Mouse (Mus musculus): Measurements from ENCODE around the gene Cuta.
"Not testable (repeated sequence)": the region's sequence is repeated elsewhere in the genome, so short reads cannot be mapped to it uniquely, and the experiment has no call there.

Gene Cuta

GRCm38 (mm10) chr17:26935027-26935426 lies 4.3 kb downstream of the Cuta start:
- DNase-seq (ENCODE audit: low spot score) = no peak

- DNase-seq (ENCODE audit: low spot score) = no peak
Observed at GRCm38 (mm10) chr17:26933885-26934827, 5.2 kb downstream of the Cuta start.

- DNase-seq (ENCODE audit: low spot score) = no peak
Observed at GRCm38 (mm10) chr17:26933419-26933818, 6.0 kb downstream of the Cuta start.

GRCm38 (mm10) chr17:26932839-26933398 lies 6.5 kb downstream of the Cuta start, which contains the start of gene Phf1:
Phf1 (plus strand) TSS chr17:26933052.
- peak; percentile 93 for DNase-seq (ENCODE audit: low spot score)

- not testable (repeated sequence) for DNase-seq (ENCODE audit: low spot score)
Observed at GRCm38 (mm10) chr17:26931795-26932194, 7.6 kb downstream of the Cuta start.

GRCm38 (mm10) chr17:26925414-26925813 lies 14.0 kb downstream of the Cuta start:
- not testable (repeated sequence) for DNase-seq (ENCODE audit: low spot score)

DNA sequence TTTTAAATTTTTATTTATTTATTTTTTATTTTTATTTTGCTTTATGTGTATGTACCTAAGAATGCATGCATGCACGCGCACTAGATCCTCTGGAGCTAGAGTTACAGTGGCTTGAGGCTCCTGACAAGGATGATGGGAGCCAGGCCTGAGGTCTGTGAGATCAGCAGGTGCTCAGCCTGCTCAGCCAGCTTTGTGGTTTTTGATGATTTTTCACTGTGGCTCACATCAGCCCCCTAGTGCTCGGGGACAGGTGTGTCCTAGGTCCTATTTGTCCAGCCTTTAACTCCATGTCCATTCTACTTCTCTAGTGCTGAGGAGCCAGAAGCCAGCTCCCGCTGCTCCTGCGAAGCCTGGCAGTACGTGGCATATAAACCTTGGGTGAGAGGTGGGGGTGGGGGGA lies 17.0 kb downstream of the Cuta start:
- DNase-seq (ENCODE audit: low spot score) = not testable (repeated sequence)

GRCm38 (mm10) chr17:26919516-26919915 lies 19.9 kb downstream of the Cuta start:
- DNase-seq (ENCODE audit: low spot score) = not testable (repeated sequence)

- no peak for DNase-seq (ENCODE audit: low spot score)
Observed at GRCm38 (mm10) chr17:26918343-26918742, 21.0 kb downstream of the Cuta start.

GRCm38 (mm10) chr17:26917560-26917959 lies 21.8 kb downstream of the Cuta start:
- not testable (repeated sequence) for DNase-seq (ENCODE audit: low spot score)

GRCm38 (mm10) chr17:26916711-26917482 lies 22.5 kb downstream of the Cuta start, which contains the start of gene Kifc5b:
Kifc5b (plus strand) TSS chr17:26917091.
- DNase-seq (ENCODE audit: low spot score) = peak; percentile 100

DNA sequence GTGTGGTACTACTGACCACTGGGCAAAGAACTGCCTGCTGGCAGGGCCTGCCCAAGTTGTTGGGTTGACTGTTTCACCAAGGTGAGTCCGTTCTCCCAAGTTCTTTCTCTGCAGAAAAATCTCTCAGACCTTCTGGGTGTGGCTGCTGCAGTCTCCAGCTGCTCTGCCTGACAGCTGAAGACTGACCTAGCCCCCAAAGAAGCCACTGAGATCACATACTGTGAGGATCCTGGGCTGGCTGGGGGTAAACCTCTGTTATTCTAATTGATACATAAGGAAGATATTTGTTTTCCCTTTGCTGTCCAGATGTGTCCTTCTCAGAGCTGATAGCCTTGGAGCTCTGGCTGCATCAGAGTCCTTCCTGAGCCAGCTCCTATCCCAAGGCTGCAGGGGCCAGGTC lies 24.1 kb downstream of the Cuta start:
- DNase-seq (ENCODE audit: low spot score) = no peak

DNA sequence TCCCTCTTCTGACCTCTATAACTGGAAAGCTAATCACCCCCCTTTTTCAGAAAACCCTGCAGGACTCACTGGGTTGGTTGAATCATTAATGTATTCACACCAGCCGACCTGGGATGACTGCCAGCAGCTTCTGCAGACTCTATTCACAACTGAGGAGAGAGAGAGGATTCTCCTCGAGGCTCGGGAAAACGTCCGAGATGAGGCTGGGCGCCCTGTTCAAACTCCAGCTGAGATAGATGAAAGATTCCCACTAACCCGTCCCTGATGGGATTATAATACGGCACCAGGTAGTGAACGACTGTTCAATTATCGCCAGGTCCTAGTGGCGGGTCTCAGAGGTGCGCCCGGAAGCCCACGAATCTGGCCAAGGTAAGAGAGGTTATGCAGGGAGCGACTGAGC lies 31.9 kb downstream of the Cuta start:
- not testable (repeated sequence) for DNase-seq (ENCODE audit: low spot score)

GRCm38 (mm10) chr17:26904320-26904719 lies 35.0 kb downstream of the Cuta start:
- DNase-seq (ENCODE audit: low spot score) = no peak

DNA sequence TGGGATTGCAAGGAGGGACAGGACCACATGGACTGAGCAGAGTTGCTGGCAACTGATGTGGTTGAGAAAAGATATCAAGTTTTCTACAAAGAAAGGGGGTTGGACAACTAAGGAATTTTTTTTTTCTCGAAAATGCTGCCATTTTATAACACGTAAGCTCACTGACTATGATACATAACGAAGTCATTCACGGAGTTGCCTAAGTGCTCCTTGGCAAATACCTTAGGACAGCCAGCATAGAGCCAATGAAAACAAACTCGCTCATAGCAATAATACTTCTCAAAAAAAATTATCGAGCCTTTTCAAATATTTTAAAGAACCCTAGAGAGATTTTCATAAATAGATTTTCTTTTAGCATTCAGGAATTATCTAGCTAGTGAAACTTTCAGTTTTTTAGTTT lies 38.5 kb downstream of the Cuta start:
- DNase-seq (ENCODE audit: low spot score) = no peak

DNA sequence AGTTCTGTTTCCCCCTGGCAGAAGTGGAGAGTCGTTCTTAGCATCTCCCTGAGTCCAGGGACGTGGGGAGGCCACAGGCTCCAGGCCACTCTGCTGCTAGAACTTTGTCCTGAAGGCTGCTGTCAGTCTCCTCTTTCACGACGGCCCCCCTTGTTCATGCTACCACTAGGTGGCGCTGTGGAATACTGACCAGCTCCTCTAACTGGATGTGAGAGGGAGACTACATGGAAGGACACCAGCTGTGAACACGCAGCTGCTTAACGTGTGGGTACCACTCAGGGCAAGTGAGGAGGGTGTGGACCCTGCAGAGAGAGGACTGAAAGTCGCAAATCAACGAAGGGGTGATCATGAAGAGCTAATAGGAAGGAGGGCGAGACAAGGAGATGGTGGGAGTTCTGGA lies 43.8 kb downstream of the Cuta start:
- DNase-seq (ENCODE audit: low spot score) = no peak

DNA sequence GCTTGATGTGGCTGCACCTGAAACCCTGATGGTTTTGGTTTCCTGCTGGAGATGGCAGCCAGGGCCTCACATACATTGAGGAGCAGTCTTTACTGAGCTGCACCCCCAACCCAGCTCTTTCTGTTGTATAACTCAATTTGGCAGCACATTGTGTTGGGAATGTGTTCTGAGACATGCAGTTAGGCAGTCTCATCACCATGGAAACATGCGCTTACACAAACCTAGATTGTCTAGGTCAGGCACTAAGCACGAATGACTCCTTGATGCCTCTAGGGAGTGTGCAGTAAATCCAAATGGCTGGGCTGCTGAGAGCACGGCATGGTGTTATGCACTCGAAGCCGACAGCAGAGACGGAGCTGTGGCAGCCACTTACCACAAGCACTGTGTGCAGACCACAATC lies 45.0 kb downstream of the Cuta start:
- DNase-seq (ENCODE audit: low spot score) = no peak

GRCm38 (mm10) chr17:26893492-26893891 lies 45.9 kb downstream of the Cuta start:
- no peak for DNase-seq (ENCODE audit: low spot score)

DNA sequence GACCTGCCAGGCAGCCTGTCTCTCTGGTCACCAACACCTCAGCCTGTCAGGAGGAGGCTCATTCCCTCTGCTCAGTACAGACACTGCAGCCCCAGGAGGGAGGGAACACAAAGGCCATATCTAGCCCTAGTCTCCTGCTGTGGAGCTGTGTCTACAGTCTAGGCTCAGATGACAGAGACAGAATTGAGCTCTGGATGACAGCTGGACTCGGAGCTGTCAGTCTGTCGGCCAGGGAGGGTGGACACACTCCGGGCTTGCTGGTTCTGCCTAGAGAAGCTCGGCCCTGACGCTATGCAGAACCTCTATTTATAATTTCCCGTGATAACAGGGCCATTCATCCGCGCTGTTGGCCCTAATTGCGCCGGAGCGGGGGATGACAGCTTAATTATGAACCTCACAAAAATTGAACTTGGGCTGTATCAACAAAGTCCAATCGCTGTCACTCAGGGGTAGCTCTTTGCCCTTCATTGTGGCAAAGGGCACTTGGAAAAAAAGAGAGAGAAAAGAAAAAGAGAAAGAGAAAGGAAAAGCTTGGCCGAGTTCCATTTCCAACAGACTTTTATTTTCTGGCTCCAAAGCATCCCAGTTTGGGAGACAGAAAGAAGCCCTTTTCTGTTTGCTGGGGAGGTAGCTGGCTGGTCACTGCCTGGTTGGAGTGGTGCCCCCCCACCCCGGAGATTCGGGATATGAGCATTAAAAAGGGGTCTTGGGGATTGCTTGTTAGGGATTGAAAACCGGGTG lies 46.6 kb downstream of the Cuta start:
- no peak for DNase-seq (ENCODE audit: low spot score)

DNA sequence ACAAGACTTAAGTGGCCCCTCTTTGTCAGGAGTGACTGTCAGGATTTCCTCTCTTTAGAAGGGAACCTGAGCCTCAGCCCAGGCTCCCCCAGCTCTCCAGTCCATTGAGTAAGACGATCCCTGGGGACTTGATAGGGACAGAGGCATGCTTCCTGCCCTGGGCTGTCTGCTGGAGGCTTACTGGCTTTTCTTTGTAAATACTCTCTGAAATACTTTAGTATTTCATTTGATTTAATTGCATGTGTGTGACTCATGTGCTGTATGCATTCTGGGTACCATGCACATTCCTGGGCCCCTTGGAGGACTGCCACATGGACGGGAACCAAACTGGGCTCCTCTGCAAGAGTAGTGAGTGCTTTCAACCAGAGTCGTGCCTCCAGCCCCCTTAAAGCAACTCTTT lies 51.4 kb downstream of the Cuta start:
- no peak for DNase-seq (ENCODE audit: low spot score)

DNA sequence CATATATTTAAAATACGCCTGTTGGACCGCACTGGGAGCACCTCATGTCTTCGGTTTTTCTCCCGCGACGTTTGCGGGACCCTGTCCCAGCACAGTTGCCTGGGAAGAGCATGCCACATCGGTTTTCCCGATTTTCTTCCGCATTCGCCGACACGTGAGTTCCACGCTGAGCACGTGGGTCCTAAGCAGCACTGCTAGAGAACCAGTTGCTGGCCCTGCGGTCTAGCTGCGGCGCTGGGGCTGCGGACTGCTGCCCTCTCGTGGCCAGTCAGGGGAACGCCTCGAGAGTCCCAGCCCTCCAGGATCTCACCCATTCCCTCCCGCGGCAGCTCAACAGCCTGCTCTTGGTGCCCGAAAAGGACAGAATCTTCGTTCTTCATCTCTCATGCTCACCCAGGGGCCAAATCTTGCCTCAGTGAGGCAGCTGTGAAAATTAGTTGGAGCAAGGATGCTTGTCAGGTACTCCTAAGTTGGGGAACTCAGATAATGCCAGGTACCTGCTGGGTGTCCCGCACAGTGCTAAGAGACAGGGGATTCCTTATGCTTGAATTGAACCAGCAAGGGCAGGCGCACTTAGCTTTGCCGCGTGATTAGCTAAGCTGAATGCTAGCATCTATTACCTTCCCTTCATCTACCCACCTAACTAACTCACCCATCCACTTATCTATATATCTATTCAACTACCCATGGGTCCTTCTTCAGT lies 53.2 kb downstream of the Cuta start:
- DNase-seq (ENCODE audit: low spot score) = peak; percentile 74

All from left cerebral cortex, adult 11 months (tissue).